Mouse (Mus musculus) small intestine, adult 2 months (tissue): ENCODE results near the gene Igf2. TPM values are rescaled to one million over a fixed set of nuclear protein-coding genes. Genes with fewer than 3 reads are reported as not detected.

Experiments
- H3K27ac ChIP-seq: fragments of 200-500 bp; 2 replicates; pipeline ENCODE4 v1.5.1; 2012; ENCODE audit warnings: low read depth, low read length, control low read depth, inconsistent platforms; ENCODE audit not compliant: insufficient read depth
- H3K27me3 ChIP-seq: fragments of 200-500 bp; 2 replicates; pipeline ENCODE4 v1.6.1; 2012; ENCODE audit warnings: mild to moderate bottlenecking, moderate library complexity, low read length, inconsistent platforms; ENCODE audit not compliant: control insufficient read depth, insufficient read depth
- H3K36me3 ChIP-seq: fragments of 200-500 bp; 2 replicates; pipeline ENCODE4 v1.6.1; 2012; ENCODE audit warnings: mild to moderate bottlenecking, low read length, control low read depth, inconsistent platforms; ENCODE audit not compliant: control insufficient read depth, insufficient read depth
- H3K4me1 ChIP-seq: fragments of 200-500 bp; 2 replicates; pipeline ENCODE4 v1.6.1; 2012; ENCODE audit warnings: low read length, inconsistent platforms, mixed read lengths; ENCODE audit not compliant: control insufficient read depth, insufficient read depth, insufficient read length
- H3K4me3 ChIP-seq: fragments of 200-500 bp; 2 replicates; pipeline ENCODE4 v1.5.1; 2012; ENCODE audit warnings: low read depth, mild to moderate bottlenecking, control low read depth, inconsistent platforms, low read length, moderate library complexity
- CTCF ChIP-seq: fragments of 200-500 bp; IDR thresholded peaks from 2 replicates; pipeline ENCODE4 v1.5.1; 2012; ENCODE audit warnings: low read depth, mild to moderate bottlenecking, control low read depth, inconsistent platforms, low read length, moderate library complexity, mixed read lengths; ENCODE audit not compliant: insufficient replicate concordance, insufficient read length; ENCODE audit errors: extremely low read depth
- POLR2A ChIP-seq: fragments of 200-500 bp; IDR thresholded peaks from 2 replicates; pipeline ENCODE4 v1.6.1; 2012; ENCODE audit warnings: low read depth, mild to moderate bottlenecking, control low read depth, inconsistent platforms, low read length, moderate library complexity
- WGBS: fragments of 180-500 bp; shearing (Covaris S2); methylation state at CpG from one replicate; pipeline ENCODE4 v1.1.7; 2018; 5-methylcytosine and 5-hydroxymethylcytosine counted together
- polyA plus RNA-seq: library from polyadenylated mRNA; depleted of rRNA; stranded (reverse); fragments of >200 nt; gene quantifications from 2 replicates; pipeline ENCODE4 v1.2.3, GENCODE M21; 2012; rRNA removed

The Igf2 gene
- polyA plus RNA-seq: 9.0 and 71.0 TPM in 2 replicates

- Histone ChIP-seq H3K4me1 (no peaks in the 10 kb centered on the region), H3K4me3 (no peak within 1 kb of the TSS), H3K36me3 (no peaks in the 10 kb centered on the region), H3K27ac (no peak within 1 kb of the TSS), H3K27me3 (peaks cover 32% of the 10 kb centered on the region)
- 68% methylated on average over 2 of the region's 2 CpGs for WGBS
- no peak for TF ChIP-seq POLR2A
- TF ChIP-seq CTCF: no peak
Measured at GRCm38 (mm10) chr7:142666659-142667058, at the start of gene Igf2. Gene Igf2 (minus strand): TSS chr7:142666816.

DNA sequence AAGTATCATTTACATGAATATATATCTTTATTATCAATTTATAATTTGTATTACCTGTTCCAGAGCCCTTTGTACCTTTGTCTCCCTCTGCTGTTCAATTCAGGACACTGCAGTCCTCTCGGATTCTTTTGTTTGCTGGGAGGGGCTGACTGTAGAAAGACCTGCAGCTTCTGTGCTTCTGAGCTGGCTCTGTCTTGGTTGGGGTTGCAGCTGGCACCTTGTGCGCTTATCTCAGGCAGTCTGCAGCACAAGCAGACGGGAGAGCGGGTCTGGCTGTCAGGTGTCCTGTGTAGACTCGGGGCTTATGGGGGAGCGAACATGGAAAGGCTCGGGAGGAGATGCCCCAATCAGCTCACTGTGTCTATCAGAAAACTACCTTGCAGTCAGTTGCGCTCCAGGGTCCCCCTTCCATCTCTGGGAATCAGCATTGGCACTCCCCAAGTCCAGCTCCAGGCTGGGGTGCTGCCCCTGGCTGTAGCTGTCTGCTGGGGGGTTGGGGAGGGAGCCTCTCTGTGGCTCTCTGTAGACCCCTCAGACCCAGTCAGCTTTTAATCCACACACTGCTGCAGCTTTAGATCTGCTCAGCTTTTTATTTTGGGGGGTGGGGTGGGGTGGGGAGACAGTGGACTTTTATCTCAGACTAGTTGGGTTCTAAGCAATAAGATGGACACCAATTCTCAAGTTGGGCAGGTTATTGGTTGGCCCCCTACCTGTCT, 48.3 kb upstream of the Igf2 start:
- Histone ChIP-seq H3K36me3 (no peaks in the 10 kb centered on the region), H3K27ac (no peak overlapping the region), H3K4me1 (no peaks in the 10 kb centered on the region), H3K27me3 (peaks cover 3% of the 10 kb centered on the region; the same call in 1 of the 2 replicates), H3K4me3 (no peak overlapping the region)
- 14% methylated on average over 8 of the region's 8 CpGs for WGBS
- TF ChIP-seq CTCF: peak; percentile 47; the same call in 1 of the 2 replicates
- no peak for TF ChIP-seq POLR2A

- Histone ChIP-seq H3K27me3 (no peaks in the 10 kb centered on the region), H3K27ac (no peak overlapping the region), H3K4me1 (no peaks in the 10 kb centered on the region), H3K36me3 (no peaks in the 10 kb centered on the region), H3K4me3 (no peak overlapping the region)
- no peak for TF ChIP-seq POLR2A
- no peak for TF ChIP-seq CTCF
- WGBS: 86% methylated on average over 2 of the region's 2 CpGs
Measured at GRCm38 (mm10) chr7:142706873-142707272, 40.3 kb upstream of the Igf2 start.

- Histone ChIP-seq H3K36me3 (no peaks in the 10 kb centered on the region), H3K27me3 (no peaks in the 10 kb centered on the region), H3K4me3 (no peak overlapping the region), H3K4me1 (no peaks in the 10 kb centered on the region), H3K27ac (no peak overlapping the region)
- 60% methylated on average over 5 of the region's 5 CpGs for WGBS
- TF ChIP-seq CTCF (no peak), POLR2A (no peak)
Measured at GRCm38 (mm10) chr7:142699334-142699860, 32.8 kb upstream of the Igf2 start.

DNA sequence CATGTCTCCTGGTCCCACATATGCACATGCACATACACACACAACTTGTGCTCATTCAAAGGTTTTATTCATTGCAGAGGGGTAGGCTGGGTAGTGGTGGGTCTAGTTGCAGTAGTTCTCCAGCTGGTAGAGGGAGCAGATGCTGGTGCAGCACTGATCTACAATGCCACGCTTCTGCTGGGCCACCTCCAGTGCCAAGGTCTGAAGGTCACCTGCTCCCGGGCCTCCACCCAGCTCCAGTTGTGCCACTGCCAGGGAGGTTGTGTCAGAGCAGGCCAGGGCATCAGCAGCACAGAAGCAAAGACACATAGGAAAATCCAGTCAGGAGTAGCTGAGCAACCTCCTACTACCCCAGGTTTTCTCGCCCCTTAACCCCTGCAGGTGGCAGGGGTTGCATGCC, 12.0 kb upstream of the Igf2 start:
- no peak overlapping the region for H3K27ac ChIP-seq
- no peaks in the 10 kb centered on the region for H3K4me1 ChIP-seq
- 33% methylated on average over 3 of the region's 3 CpGs for WGBS
- no peak overlapping the region for H3K4me3 ChIP-seq
- no peaks in the 10 kb centered on the region for H3K36me3 ChIP-seq
- no peak for TF ChIP-seq CTCF
- TF ChIP-seq POLR2A: no peak
- H3K27me3 ChIP-seq: no peaks in the 10 kb centered on the region

DNA sequence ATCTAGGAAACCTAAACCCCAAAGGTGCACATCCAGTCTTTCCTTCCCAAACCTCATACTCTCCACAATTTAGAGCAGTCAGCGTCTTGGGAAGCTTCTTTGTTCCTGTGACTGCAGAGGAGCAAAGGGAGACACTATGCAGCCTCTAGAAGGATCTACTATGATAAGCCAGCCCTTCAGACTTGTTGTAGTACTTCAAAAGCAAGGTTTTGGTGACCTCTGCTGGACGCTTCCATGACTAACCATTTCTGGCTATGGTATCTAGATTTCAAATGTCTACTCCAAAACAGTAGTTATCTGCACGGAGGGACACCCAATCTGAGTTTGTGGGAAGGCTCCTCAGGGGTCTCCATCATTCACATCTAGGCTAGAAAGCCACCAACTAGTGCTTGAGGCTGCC, 9.0 kb upstream of the Igf2 start:
- no peaks in the 10 kb centered on the region for H3K4me1 ChIP-seq
- H3K27ac ChIP-seq: no peak overlapping the region
- TF ChIP-seq CTCF (no peak), POLR2A (no peak)
- WGBS: 2% methylated on average over 3 of the region's 3 CpGs
- H3K36me3 ChIP-seq: no peaks in the 10 kb centered on the region
- H3K27me3 ChIP-seq: no peaks in the 10 kb centered on the region
- H3K4me3 ChIP-seq: no peak overlapping the region

GRCm38 (mm10) chr7:142675141-142675540, 8.5 kb upstream of the Igf2 start:
- Histone ChIP-seq H3K27ac (no peak overlapping the region), H3K4me3 (no peak overlapping the region), H3K27me3 (no peaks in the 10 kb centered on the region), H3K4me1 (no peaks in the 10 kb centered on the region), H3K36me3 (no peaks in the 10 kb centered on the region)
- WGBS: 65% methylated on average over 6 of the region's 6 CpGs
- TF ChIP-seq CTCF (no peak), POLR2A (no peak)
